Mouse (Mus musculus) c-Kit-positive CD71-negative TER-119-negative erythroid progenitor cells, embryonic 14.5 days (primary cell): ENCODE data around the gene Sgk1.
"Not testable (repeated sequence)": the region's sequence is repeated elsewhere in the genome, so short reads cannot be mapped to it uniquely, and the experiment has no call there.

ENCODE experiments used
- DNase-seq: peaks from one replicate; pipeline ENCODE4 v3.0.0-alpha.2; 2013; ENCODE audit warnings: low read depth

Gene Sgk1

DNA sequence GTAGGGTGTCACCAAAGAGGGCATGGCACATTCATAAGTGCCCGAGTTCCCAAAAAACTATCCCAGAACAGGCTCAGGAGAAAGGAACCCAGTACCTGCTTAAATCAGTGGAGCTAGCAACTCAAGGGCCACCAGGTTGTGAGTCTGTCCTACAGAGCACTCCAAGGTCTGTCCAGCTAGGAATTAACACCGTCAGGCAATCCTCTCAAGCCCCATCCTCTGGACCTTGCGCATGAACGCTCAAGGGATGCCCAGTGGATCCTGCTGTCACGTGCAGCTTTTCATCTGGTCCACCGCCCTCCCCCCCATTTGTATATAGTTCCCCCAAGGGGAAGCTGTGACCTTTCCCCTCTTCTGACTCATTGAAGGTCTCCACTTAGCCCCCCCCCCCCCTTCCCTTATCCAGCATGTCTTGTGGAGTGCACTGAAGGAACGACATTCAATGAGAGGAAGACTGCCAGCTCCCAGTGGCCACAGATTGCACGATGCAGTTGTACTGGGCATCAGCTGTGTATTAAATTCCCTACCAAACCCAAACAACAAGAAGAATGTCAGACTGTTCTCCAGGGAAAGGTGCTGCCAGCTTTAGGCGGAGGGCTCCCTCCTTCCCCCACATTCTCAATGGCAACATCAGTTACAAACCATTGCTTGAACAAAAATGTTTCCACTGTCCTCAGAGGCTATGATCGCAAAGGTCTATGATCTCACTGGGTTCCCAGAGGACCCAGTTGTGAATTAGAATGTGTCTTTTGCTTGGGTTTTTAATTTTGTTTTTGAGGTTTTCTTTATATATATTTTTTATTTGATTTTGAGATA is 118.7 kb downstream of the Sgk1 start:
- no peak for DNase-seq

DNA sequence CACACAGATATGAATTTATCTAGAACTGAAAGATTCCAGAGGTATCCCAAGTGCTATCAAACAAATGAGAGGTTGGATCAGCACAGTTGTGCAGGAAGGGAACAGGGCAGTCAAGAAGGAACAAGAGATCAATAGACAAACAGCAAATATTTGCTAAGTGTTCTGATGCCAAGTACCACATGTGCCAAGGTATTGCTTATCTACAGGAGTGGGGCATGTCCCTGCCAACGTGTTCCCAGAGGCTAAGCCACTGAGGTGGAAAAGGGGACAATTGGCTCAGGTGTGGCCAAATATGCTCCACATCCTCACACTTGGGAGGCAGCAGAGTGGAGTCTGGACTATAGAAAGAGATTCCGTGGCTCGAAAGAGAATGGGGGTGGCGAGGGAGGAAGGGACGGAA is 119.6 kb downstream of the Sgk1 start:
- no peak for DNase-seq

DNA sequence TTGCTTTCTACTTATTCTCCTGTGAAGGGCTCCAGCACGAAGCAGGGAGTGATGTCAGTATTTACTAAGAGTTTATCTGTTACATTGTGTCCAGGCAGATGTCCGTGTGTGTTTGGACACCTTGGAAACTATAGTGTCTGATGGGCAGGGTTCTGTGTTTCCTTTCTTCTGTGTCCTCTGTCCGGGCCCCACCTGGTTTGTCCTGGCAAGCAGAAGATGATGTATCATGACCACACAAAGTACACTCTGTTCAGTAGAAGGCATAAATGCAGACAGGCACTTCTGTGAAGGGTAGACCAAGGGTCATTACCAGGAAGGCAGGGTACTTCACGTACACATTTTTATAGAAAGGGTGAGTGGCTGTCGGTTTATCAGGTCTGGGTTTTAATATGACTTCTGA is 122.8 kb downstream of the Sgk1 start:
- no peak for DNase-seq

DNA sequence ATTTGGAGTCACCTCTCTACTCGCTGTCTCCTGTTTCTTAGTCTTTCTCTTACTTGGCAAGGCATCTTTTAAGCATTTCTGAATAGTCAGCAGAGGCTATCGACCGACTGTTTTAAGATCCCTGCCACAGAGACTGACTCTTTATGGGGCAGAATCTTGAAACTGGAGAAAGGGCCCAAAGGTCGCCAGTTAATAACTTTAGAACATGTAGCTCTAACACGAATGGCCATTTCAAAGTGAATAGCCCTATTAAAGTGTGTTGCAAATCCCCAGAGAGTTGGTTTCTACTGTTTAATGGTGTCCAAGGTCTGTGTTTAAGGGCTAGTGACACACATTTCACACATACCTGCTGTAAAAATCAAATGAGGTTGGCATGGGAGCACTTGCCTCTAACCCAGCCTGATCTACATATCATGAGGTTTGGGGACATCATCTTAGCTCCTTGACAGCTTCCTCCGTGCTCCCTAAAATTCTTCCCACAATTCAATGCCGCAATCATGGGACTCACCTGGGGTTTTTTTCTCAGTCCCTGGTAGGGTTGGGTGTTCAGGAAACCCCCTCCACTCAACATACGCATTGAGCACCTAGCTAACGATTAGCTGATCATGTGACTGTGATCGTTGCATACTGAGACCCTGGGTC is 125.3 kb downstream of the Sgk1 start:
- DNase-seq, result no peak

DNA sequence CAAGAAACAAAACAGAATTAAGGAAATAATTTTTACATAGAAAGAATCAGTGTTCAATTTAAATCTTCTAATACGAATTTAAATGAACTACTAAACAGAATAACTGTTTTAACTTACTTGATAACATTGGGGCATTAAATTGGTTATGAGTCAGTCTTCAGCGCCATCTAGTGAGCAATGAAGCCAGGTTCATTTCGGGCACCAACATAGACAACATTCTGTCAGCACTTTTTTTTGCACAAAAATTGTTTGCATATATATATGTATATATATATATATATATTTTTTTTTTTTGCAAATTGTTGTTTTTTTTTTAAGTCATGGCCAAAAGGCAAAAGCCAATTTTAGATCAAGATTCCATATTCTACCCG is 125.8 kb downstream of the Sgk1 start:
- DNase-seq, result peak; percentile 25

DNA sequence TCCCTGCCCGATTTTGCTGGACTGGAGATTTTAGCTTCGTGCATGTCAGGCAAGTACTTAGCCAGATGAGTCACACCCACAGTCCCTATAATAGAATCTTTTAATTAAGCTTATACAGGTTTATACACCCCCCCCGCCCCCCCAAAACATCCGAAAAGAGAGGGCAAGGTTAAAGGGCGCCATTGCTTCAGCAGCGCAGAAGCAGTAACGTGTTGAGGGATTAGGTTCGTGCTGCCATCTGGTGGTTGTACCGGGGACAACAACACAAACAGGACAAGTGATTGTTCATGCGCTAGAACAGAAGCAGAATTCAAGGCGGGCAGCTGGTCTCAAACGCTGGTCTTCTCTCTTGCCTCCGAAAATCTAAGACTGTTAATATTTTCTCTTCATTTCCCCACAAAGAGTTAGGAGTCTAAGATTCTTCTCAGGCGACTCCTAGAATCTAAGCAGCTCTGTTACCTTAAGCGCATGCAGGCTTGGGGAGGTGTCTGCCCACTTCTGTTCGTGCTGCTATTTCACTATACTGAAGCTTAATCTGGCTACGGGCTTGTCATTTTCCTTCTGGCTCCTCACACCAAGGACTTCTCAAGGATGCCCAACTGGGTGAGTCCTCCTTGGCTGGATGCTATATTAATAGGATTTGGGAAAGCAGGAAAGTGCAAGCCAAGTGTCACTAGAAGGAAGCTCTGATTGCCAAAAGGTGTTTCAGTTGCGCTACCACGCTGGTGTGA is 128.3 kb downstream of the Sgk1 start:
- DNase-seq, result peak; percentile 64

DNA sequence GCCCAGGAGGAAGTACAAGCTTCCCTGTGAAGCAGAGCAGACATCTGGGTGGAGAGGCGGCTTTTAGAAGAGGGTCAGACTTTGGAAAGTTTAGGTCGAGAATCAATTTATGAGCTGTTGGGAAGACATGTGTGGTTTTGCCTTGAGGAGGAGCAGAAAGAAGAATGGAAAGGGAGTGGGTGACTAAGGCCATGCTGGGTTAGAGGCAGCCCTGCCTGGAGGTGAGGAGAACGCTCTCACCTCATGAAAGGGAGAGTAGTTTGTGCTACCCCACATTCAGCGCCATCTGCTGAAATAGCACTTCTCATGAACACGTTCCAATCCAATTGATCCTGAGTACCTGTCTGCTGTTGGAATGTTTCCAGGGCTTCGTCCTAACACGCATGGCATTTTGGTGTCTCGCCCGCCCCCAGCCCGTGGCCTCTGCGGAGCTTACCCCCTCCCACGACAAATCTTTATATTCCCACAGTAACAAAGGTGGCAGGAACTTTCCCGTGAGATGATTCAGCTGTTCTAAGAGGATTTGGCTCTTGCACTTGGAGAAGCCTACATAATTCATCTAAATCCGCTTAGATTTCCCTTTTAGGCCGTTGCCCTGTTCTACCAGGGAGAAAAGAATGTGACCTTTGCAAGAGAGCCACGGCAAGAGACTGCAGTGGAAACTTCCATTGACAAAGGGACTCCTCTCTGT is 135.6 kb downstream of the Sgk1 start:
- DNase-seq, result no peak

DNA sequence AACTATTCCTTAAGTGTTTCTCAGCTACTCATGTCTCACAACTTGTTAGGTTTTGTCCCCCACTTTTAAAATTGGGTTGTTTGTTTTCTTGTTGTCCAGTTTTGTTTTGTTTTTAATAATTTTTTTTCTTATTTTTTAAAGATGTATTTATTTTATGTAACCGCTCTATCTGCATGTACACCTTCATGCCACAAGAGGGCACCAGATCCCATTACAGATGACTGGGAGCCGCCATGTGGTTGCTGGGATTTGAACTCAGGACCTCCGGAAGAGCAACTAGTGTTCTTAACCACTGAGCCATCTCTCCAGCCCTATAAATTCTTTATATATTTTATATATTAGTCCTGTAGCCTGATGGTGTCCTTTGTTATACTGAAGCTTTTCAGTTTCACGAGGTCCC is 136.6 kb downstream of the Sgk1 start:
- DNase-seq, result no peak

DNA sequence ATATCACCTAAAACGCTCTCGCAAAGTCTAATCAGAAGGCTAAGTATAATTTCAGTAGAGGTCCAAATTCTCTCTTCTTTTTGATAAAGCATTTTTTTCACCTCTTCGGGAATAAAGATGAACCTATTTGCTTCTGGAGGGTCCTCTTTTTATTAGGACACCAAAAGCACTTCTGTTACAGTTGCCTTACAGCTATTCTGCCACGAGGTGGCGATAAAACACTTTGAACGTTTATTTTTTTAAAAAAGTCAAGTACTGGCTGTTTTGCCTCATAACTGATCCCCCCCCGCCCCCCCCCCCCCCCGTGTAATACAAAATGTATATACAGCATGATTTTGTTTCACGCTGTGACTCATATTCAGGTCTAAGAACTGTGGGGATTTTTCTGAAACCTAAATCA is 152.3 kb downstream of the Sgk1 start:
- DNase-seq, result no peak

DNA sequence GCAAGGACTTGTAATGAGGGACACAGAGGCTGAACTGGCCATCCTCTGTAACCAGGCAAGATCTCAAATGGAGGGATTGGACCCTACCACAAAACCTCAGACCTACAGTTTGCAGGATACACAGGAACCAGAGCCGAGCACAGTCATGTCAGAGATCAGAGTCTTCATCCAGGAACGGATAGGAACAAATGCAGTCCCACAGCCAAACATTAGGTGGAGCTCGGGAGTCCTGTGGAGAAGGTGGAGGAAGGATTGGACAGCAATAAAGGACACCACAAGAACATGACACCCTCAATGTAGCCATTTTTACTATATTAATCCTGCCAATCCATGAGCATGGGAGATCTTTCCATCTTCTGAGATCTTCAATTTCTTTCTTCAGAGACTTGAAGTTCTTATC is 154.3 kb downstream of the Sgk1 start:
- not testable (repeated sequence) for DNase-seq
